Mouse (Mus musculus): ENCODE data around the gene Etv5.

DNA sequence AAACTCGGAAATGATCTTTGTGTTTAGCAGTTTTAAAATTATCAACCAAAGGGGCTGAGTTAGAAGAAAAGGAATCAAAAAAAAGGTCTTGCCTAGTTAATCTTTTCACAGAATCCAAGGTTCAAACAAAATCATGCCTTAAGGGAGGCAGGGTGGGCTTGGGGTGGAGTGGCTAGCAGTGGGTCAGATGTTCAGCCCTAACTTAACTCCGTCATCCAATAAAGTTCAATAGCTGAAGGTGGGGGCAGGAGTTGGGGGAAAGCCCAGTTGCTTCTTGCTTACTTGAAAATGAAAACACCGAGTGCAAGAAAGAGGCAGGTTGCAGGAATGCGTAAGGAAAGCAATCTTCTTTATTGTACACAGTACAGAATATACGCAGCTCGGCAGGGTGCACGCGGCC is 58.5 kb downstream of the Etv5 start:
- no peak for TF ChIP-seq POLR2A (IDR thresholded peaks at IDR 0.05; ENCODE audit: borderline replicate concordance, control insufficient read depth, low read depth, low read length)
- no peak for TF ChIP-seq CTCF (IDR thresholded peaks at IDR 0.05; ENCODE audit: control insufficient read depth, insufficient read depth, low read length)
